In the genomic region with DNA sequence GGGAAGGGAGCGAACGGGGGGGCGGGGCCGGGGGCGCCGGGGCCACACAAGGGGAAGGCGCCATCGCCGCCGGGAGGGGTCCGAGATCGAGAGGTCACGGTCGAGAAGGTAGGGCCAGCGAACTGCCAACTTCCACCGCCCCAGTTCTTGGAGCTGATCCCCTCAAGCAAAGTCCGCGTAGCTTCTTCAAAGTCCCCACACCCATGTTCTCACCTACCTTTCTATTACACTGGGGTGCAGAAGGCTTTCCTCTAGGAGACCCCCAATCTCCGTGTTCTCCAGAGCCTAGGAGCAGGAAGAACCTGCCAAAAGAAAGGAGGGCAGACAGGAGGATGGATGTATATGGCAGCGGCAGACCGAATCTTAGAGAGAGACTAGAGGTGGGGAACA, we compare ENCODE assay signal across 1 mouse cellular context.
TF ChIP-seq lines count a peak whose summit lies in the region.

No protein-coding gene starts in this region.

TF ChIP-seq in CH12.LX, 34 proteins besides CTCF, POLR2A, EP300 and RAD21:
- TF ChIP-seq GABPA (IDR thresholded peaks at IDR 0.05; ENCODE audit: insufficient replicate concordance, low read depth, low read length) (no peak), NELFE (IDR thresholded peaks at IDR 0.05; ENCODE audit: low read depth, low read length) (no peak), KAT2A (IDR thresholded peaks at IDR 0.05; ENCODE audit: insufficient replicate concordance, low read length) (no peak), SIN3A (IDR thresholded peaks at IDR 0.05; ENCODE audit: low read length) (no peak), E2F4 (IDR thresholded peaks at IDR 0.05; ENCODE audit: insufficient replicate concordance, low read depth, low read length) (no peak), NRF1 (IDR thresholded peaks at IDR 0.05; ENCODE audit: low read depth, low read length) (no peak), MEF2A (IDR thresholded peaks at IDR 0.05; ENCODE audit: borderline replicate concordance, low read depth, low read length) (no peak), CHD1 (IDR thresholded peaks at IDR 0.05; ENCODE audit: low read depth, low read length) (no peak), HCFC1 (IDR thresholded peaks at IDR 0.05; ENCODE audit: low read depth, low read length) (no peak), MYC (IDR thresholded peaks at IDR 0.05; ENCODE audit: low read depth, low read length) (no peak), ZMIZ1 (IDR thresholded peaks at IDR 0.05; ENCODE audit: low read depth, low read length) (no peak), ELF1 (IDR thresholded peaks at IDR 0.05; ENCODE audit: low read depth, low read length) (no peak), TBP (conservative IDR thresholded peaks at IDR 0.05; ENCODE audit: low read depth, low read length) (no peak), RCOR1 (conservative IDR thresholded peaks at IDR 0.05; ENCODE audit: low read depth, low read length) (no peak)
